Comparison of ENCODE assay signal across 25 mouse cellular contexts in the genomic region with DNA sequence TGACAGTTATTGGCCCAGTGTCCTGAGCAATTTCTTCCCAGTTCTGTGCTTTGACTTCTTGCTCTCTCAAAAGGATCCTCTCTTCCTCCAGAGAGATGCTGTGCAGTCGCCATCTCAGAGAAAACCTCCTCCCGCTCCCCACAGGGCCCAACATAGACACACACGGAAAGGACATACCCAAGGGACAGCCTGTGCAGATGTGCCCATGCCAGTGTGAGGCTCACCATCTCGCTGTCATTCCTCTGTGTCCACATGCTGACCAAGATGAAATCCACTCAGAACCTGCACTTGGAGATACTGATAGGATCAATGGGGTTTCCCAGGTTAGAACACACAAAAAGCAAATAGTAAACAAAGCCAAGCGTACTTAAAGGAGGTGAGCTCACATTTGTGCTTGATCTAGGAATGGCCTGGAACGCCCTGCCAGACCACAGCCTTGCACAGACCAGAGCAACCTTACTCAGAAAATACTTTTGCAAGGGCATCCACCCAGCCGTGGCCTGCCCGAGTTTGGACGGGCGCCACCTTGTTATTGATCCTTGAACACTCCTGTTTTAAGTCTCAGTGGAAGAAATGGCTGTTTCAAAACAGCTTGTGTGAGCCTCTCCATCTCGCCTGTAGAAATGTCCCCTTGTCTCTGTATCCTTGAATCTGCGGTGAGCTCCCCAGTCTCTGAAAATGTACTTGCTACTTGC.
A peak's percentile ranks its signal among the peaks of the same experiment; 100 is the strongest.
DNase-seq lines count a peak whose midpoint lies in the region; ATAC-seq and TF ChIP-seq lines count a peak whose summit lies in the region.
"Had no signal": no experiment of that assay in that cellular context is flagged by ENCODE, and none has a peak within 500 bp of the region (broad histone marks: within the 10 kb centered on the region; RNA-seq: fewer than 3 reads in every experiment).

No protein-coding gene starts in this region.

- TF ChIP-seq POLR2A in liver, adult 2 months (IDR thresholded peaks at IDR 0.05; ENCODE audit: extremely low read depth, insufficient read depth, low read length), result no peak

- peaks cover 7% of the 10 kb centered on the region; the same call in 1 of the 2 replicates for H3K27me3 ChIP-seq in heart, embryonic 10.5 days (ENCODE audit: insufficient read depth, poor library complexity, severe bottlenecking)
- H3K27me3 ChIP-seq in liver, adult 2 months (ENCODE audit: control insufficient read depth, insufficient read depth, low read length), result no peaks in the 10 kb centered on the region
- H3K27me3 ChIP-seq in liver, embryonic 11.5 days (replicated peaks; ENCODE audit: control insufficient read depth, insufficient read depth, low read length), result no peaks in the 10 kb centered on the region
- H3K27me3 ChIP-seq: embryonic facial prominence, embryonic 12.5 days; forebrain, embryonic 13.5 days; heart, embryonic 15.5 days; hindbrain, embryonic 15.5 days; limb, embryonic 13.5 days; neural tube, embryonic 13.5 days had no signal

- H3K36me3 ChIP-seq in heart, embryonic 10.5 days, result no peaks in the 10 kb centered on the region
- no peaks in the 10 kb centered on the region for H3K36me3 ChIP-seq in liver, adult 2 months (ENCODE audit: control insufficient read depth, insufficient read depth, low read length)
- H3K36me3 ChIP-seq in liver, embryonic 11.5 days (ENCODE audit: control insufficient read depth, insufficient read depth, low read length), result no peaks in the 10 kb centered on the region
- H3K36me3 ChIP-seq: embryonic facial prominence, embryonic 12.5 days; heart, embryonic 15.5 days; hindbrain, embryonic 15.5 days; limb, embryonic 13.5 days; midbrain, embryonic 10.5 days; neural tube, embryonic 13.5 days had no signal

- H3K9ac ChIP-seq in liver, adult 2 months (ENCODE audit: low read depth, low read length), result no peak overlapping the region
- no peak overlapping the region for H3K9ac ChIP-seq in liver, embryonic 11.5 days (ENCODE audit: low read depth, low read length)
- H3K9ac ChIP-seq: embryonic facial prominence, embryonic 12.5 days; forebrain, embryonic 13.5 days; heart, embryonic 15.5 days; hindbrain, embryonic 15.5 days; limb, embryonic 13.5 days; liver, embryonic 14.5 days; neural tube, embryonic 13.5 days had no signal

- H3K4me3 ChIP-seq in heart, embryonic 10.5 days, result no peak overlapping the region
- no peak overlapping the region for H3K4me3 ChIP-seq in liver, adult 2 months (ENCODE audit: insufficient read depth, low read depth, low read length)
- H3K4me3 ChIP-seq in liver, embryonic 11.5 days (ENCODE audit: low read depth, low read length), result no peak overlapping the region
- H3K4me3 ChIP-seq: embryonic facial prominence, embryonic 12.5 days; forebrain, embryonic 13.5 days; heart, embryonic 15.5 days; hindbrain, embryonic 15.5 days; limb, embryonic 13.5 days; midbrain, embryonic 10.5 days; myocyte; neural tube, embryonic 13.5 days had no signal

- no peaks in the 10 kb centered on the region for H3K9me3 ChIP-seq in heart, embryonic 10.5 days
- no peaks in the 10 kb centered on the region for H3K9me3 ChIP-seq in liver, embryonic 11.5 days (ENCODE audit: control insufficient read depth, low read length)
- H3K9me3 ChIP-seq: embryonic facial prominence, embryonic 12.5 days; forebrain, embryonic 13.5 days; heart, embryonic 15.5 days; hindbrain, embryonic 15.5 days; midbrain, embryonic 10.5 days; neural tube, embryonic 13.5 days had no signal

- 85% methylated on average over 12 of the region's 12 CpGs for WGBS in heart, embryonic 10.5 days
- 60% methylated on average over 12 of the region's 12 CpGs for WGBS in liver, adult 2 months
- WGBS in liver, embryonic 11.5 days, result 80% methylated on average over 12 of the region's 12 CpGs

- H3K27ac ChIP-seq in heart, embryonic 10.5 days, result no peak overlapping the region
- no peak overlapping the region for H3K27ac ChIP-seq in liver, adult 2 months (replicated peaks; ENCODE audit: insufficient read depth, low read depth, low read length)
- no peak overlapping the region for H3K27ac ChIP-seq in liver, embryonic 11.5 days (ENCODE audit: low read depth, low read length)
- H3K27ac ChIP-seq: embryonic facial prominence, embryonic 12.5 days; forebrain, embryonic 13.5 days; heart, embryonic 15.5 days; hindbrain, embryonic 15.5 days; kidney, postnatal 0 days; limb, embryonic 13.5 days; liver, embryonic 14.5 days; midbrain, embryonic 10.5 days; neural tube, embryonic 13.5 days had no signal

- no peaks in the 10 kb centered on the region for H3K79me2 ChIP-seq in liver, adult 2 months (ENCODE audit: control insufficient read depth, insufficient read depth, low read length)

- no peak overlapping the region for H3K4me2 ChIP-seq in liver, embryonic 11.5 days
- H3K4me2 ChIP-seq: embryonic facial prominence, embryonic 12.5 days; forebrain, embryonic 13.5 days; heart, embryonic 15.5 days; hindbrain, embryonic 15.5 days; limb, embryonic 13.5 days; neural tube, embryonic 13.5 days had no signal

- TF ChIP-seq CTCF in liver, adult 2 months (IDR thresholded peaks at IDR 0.05; ENCODE audit: low read depth, low read length), result no peak

- DNase-seq in adrenal gland, adult 2 months, result peak; percentile 40
- DNase-seq in adrenal gland, adult 18-20 months (ENCODE audit: low spot score in 2 of 2), result no peak
- DNase-seq in heart, embryonic 10.5 days (ENCODE audit: low spot score), result peak; percentile 57
- no peak for DNase-seq in heart, adult 8-10 months (ENCODE audit: low spot score)
- DNase-seq in liver, adult 2 months (ENCODE audit: extremely low read depth, low read depth, low spot score), result peak; percentile 3
- no peak for DNase-seq in liver, embryonic 11.5 days (ENCODE audit: low spot score)
- peak; percentile 44 for DNase-seq in adrenal gland, postnatal 10 days
- no peak for DNase-seq in layer of hippocampus, adult 9-11 months
- DNase-seq: cerebellum, adult 2 months; cerebellum, postnatal 25 days; heart, postnatal 4 days; right cerebral cortex, adult 18-20 months; right cerebral cortex, postnatal 4 days; thymus, postnatal 25 days had no signal

- peaks cover 17% of the 10 kb centered on the region; the same call in 1 of the 2 replicates for H3K4me1 ChIP-seq in heart, embryonic 10.5 days
- no peaks in the 10 kb centered on the region for H3K4me1 ChIP-seq in liver, adult 2 months (ENCODE audit: control insufficient read depth, insufficient read depth, low read length)
- no peaks in the 10 kb centered on the region for H3K4me1 ChIP-seq in liver, embryonic 11.5 days (replicated peaks; ENCODE audit: control insufficient read depth, insufficient read depth, low read length)
- H3K4me1 ChIP-seq: embryonic facial prominence, embryonic 12.5 days; forebrain, embryonic 13.5 days; hindbrain, embryonic 15.5 days; midbrain, embryonic 10.5 days; neural tube, embryonic 13.5 days had no signal

- no peak for ATAC-seq in liver, embryonic 11.5 days (replicated peaks; ENCODE audit: low FRiP score)
- ATAC-seq: forebrain, embryonic 13.5 days; midbrain, embryonic 16.5 days had no signal

Comparison
In these comparisons a context has a peak if more than half of its experiments do, and no peak if none do; other contexts are left out.
1. DNase-seq: peak in adrenal gland, adult 2 months (single experiment), heart, embryonic 10.5 days (single experiment), liver, adult 2 months (single experiment) and adrenal gland, postnatal 10 days (single experiment); none in adrenal gland, adult 18-20 months (0 of 2), heart, adult 8-10 months (single experiment), liver, embryonic 11.5 days (single experiment) and layer of hippocampus, adult 9-11 months (single experiment).